Mouse (Mus musculus) heart, adult 2 months (tissue): ENCODE results near the gene Pml.

Experiments
- CTCF ChIP-seq: fragments of 200-600 bp; IDR thresholded peaks from 2 replicates; pipeline ENCODE4 v1.8.1; 2022; ENCODE audit warnings: antibody characterized with exemption, mild to moderate bottlenecking, moderate library complexity
- EP300 ChIP-seq: fragments of 200-500 bp; IDR thresholded peaks from 2 replicates; pipeline ENCODE4 v1.6.1; 2011; ENCODE audit warnings: low read depth, low read length, control low read depth; ENCODE audit not compliant: insufficient read depth
- POLR2A ChIP-seq: fragments of 200-500 bp; IDR thresholded peaks from 2 replicates; pipeline ENCODE4 v1.6.1; 2011; ENCODE audit warnings: mild to moderate bottlenecking, low read depth, low read length, control low read depth; ENCODE audit not compliant: insufficient read depth

DNA sequence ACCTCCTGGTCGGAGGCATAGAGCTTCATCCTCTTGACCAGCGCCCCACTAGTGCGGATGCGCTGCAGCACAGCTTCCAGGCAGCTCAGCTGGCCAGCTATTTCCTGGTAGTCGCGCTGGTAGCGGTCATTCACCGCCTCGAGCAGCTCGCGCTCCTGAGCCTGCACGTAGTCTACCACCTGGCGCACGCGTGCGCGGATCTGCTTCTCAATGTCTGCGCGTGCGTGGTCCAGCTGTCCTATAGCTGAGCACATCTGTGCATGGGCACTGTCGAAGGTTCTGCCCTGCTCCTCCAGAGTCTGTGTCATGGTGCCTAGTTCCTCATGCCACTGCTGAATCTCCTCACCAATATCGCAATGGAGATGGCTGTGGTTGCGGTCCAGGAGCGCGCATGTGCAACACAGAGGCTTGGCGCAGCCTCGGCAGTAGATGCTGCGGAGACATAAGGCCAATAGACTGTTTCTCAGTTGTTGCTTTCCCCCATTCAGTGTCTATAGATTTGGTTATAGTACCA lies 15.0 kb downstream of the Pml start:
- TF ChIP-seq EP300 (no peak), POLR2A (no peak), CTCF (no peak)
